Mouse (Mus musculus): ENCODE measurements at regions not wholly inside any gene's neighbourhood (a gene's known extent, or its start where the extent isn't known, plus 50 kb on each side); places are given as distances from the start of the nearest gene placed in this dataset.

GRCm38 (mm10) chr1:23656302-23656701 lies 105.3 kb upstream of the B3gat2 start:
- no peak overlapping the region for H3K4me3 ChIP-seq (ENCODE audit: control insufficient read depth in 1 of 2, insufficient read depth in 1 of 2, low read depth in 2 of 2, low read length in 2 of 2)
- no peaks in the 10 kb centered on the region for H3K9me3 ChIP-seq (replicated peaks; ENCODE audit: insufficient read depth, low read length)
- TF ChIP-seq ZMIZ1 (IDR thresholded peaks at IDR 0.05; ENCODE audit: low read depth, low read length): no peak
- no peak for TF ChIP-seq NRF1 (IDR thresholded peaks at IDR 0.05; ENCODE audit: insufficient read depth, low read depth, low read length, poor library complexity, severe bottlenecking)
- TF ChIP-seq KAT2A (conservative IDR thresholded peaks at IDR 0.05; ENCODE audit: low read depth, low read length): no peak
- TF ChIP-seq SIN3A (IDR thresholded peaks at IDR 0.05; ENCODE audit: low read length): no peak
- no peak for TF ChIP-seq ZC3H11A (IDR thresholded peaks at IDR 0.05; ENCODE audit: low read depth, low read length)
- no peak for TF ChIP-seq TAL1 (IDR thresholded peaks at IDR 0.05; ENCODE audit: low read length)
- no peak for TF ChIP-seq RAD21 (IDR thresholded peaks at IDR 0.05; ENCODE audit: low read depth, low read length)
- TF ChIP-seq MYB (IDR thresholded peaks at IDR 0.05; ENCODE audit: low read depth, low read length): no peak
- no peak for TF ChIP-seq MEF2A (IDR thresholded peaks at IDR 0.05; ENCODE audit: extremely low read depth, insufficient replicate concordance, low read depth, low read length, poor library complexity, severe bottlenecking)
- TF ChIP-seq JUND (IDR thresholded peaks at IDR 0.05; ENCODE audit: low read depth, low read length): no peak
- TF ChIP-seq POLR2A (IDR thresholded peaks at IDR 0.05; ENCODE audit: control insufficient read depth in 1 of 2, insufficient read depth in 1 of 2, low read depth in 1 of 2, low read length in 2 of 2, poor library complexity in 1 of 2): no peak
- TF ChIP-seq ZNF384 (IDR thresholded peaks at IDR 0.05; ENCODE audit: low read depth, low read length): no peak
- TF ChIP-seq CHD1 (IDR thresholded peaks at IDR 0.05; ENCODE audit: low read depth, low read length): no peak
- no peak for TF ChIP-seq NELFE (IDR thresholded peaks at IDR 0.05; ENCODE audit: low read depth, low read length)
- TF ChIP-seq ETS1 (IDR thresholded peaks at IDR 0.05; ENCODE audit: low read depth, low read length): no peak
- TF ChIP-seq GATA1 (IDR thresholded peaks at IDR 0.05; ENCODE audit: low read depth, low read length): no peak
- no peak for TF ChIP-seq MXI1 (IDR thresholded peaks at IDR 0.05; ENCODE audit: low read depth, low read length)
- TF ChIP-seq GABPA (IDR thresholded peaks at IDR 0.05; ENCODE audit: low read depth, low read length): no peak
- no peak for TF ChIP-seq EP300 (IDR thresholded peaks at IDR 0.05; ENCODE audit: low read depth in 1 of 2, low read length in 2 of 2)
- H3K36me3 ChIP-seq (ENCODE audit: control insufficient read depth in 1 of 2, insufficient read depth in 2 of 2, low read length in 2 of 2): no peaks in the 10 kb centered on the region
- no peaks in the 10 kb centered on the region for H3K27me3 ChIP-seq (ENCODE audit: control insufficient read depth in 1 of 2, insufficient read depth in 2 of 2, low read length in 2 of 2)
- no peaks in the 10 kb centered on the region for H3K79me2 ChIP-seq (ENCODE audit: control insufficient read depth, insufficient read depth, low read length, poor library complexity)
- DNase-seq (ENCODE audit: low read depth, low spot score): no peak
- H3K9ac ChIP-seq (ENCODE audit: control insufficient read depth, low read depth, low read length, poor library complexity, severe bottlenecking): no peak overlapping the region
- no peaks in the 10 kb centered on the region for H3K4me1 ChIP-seq (ENCODE audit: control insufficient read depth in 1 of 2, insufficient read depth in 2 of 2, low read length in 2 of 2)
- no peak overlapping the region for H3K27ac ChIP-seq (ENCODE audit: control insufficient read depth, low read depth, low read length)

GRCm38 (mm10) chr1:23656718-23657117 lies 104.8 kb upstream of the B3gat2 start:
- no peaks in the 10 kb centered on the region for H3K9me3 ChIP-seq (replicated peaks; ENCODE audit: insufficient read depth, low read length)
- DNase-seq (ENCODE audit: low read depth, low spot score): no peak
- H3K27me3 ChIP-seq (ENCODE audit: control insufficient read depth in 1 of 2, insufficient read depth in 2 of 2, low read length in 2 of 2): no peaks in the 10 kb centered on the region
- H3K79me2 ChIP-seq (ENCODE audit: control insufficient read depth, insufficient read depth, low read length, poor library complexity): no peaks in the 10 kb centered on the region
- H3K4me3 ChIP-seq (ENCODE audit: control insufficient read depth in 1 of 2, insufficient read depth in 1 of 2, low read depth in 2 of 2, low read length in 2 of 2): no peak overlapping the region
- H3K4me1 ChIP-seq (ENCODE audit: control insufficient read depth in 1 of 2, insufficient read depth in 2 of 2, low read length in 2 of 2): no peaks in the 10 kb centered on the region
- no peak overlapping the region for H3K27ac ChIP-seq (ENCODE audit: control insufficient read depth, low read depth, low read length)
- H3K9ac ChIP-seq (ENCODE audit: control insufficient read depth, low read depth, low read length, poor library complexity, severe bottlenecking): no peak overlapping the region
- H3K36me3 ChIP-seq (ENCODE audit: control insufficient read depth in 1 of 2, insufficient read depth in 2 of 2, low read length in 2 of 2): no peaks in the 10 kb centered on the region
- TF ChIP-seq TAL1 (IDR thresholded peaks at IDR 0.05; ENCODE audit: low read length) (no peak), TBP (IDR thresholded peaks at IDR 0.05; ENCODE audit: low read depth, low read length) (no peak), SIN3A (IDR thresholded peaks at IDR 0.05; ENCODE audit: low read length) (no peak), ZMIZ1 (IDR thresholded peaks at IDR 0.05; ENCODE audit: low read depth, low read length) (no peak), MYB (IDR thresholded peaks at IDR 0.05; ENCODE audit: low read depth, low read length) (no peak), MAX (IDR thresholded peaks at IDR 0.05; ENCODE audit: low read length) (no peak), E2F4 (IDR thresholded peaks at IDR 0.05; ENCODE audit: borderline replicate concordance, low read depth, low read length) (no peak), ZC3H11A (IDR thresholded peaks at IDR 0.05; ENCODE audit: low read depth, low read length) (no peak), CTCF (IDR thresholded peaks at IDR 0.05 in 2 of 3, conservative IDR thresholded peaks at IDR 0.05 in 1 of 3; ENCODE audit: control insufficient read depth in 1 of 3, insufficient read depth in 1 of 3, low read depth in 2 of 3, low read length in 3 of 3, poor library complexity in 1 of 3, severe bottlenecking in 1 of 3) (no peak), NRF1 (IDR thresholded peaks at IDR 0.05; ENCODE audit: insufficient read depth, low read depth, low read length, poor library complexity, severe bottlenecking) (no peak), UBTF (IDR thresholded peaks at IDR 0.05; ENCODE audit: borderline replicate concordance, insufficient read depth, low read depth, low read length) (no peak), ELF1 (IDR thresholded peaks at IDR 0.05; ENCODE audit: low read depth, low read length) (no peak), USF1 (IDR thresholded peaks at IDR 0.05; ENCODE audit: low read depth, low read length) (no peak), RAD21 (IDR thresholded peaks at IDR 0.05; ENCODE audit: low read depth, low read length) (no peak)

Data from MEL (cell line).